Mouse (Mus musculus) embryonic facial prominence, embryonic 15.5 days (tissue): Measurements from ENCODE around the gene Gm5767. TPM values are rescaled to one million over a fixed set of nuclear protein-coding genes. Genes with fewer than 3 reads are reported as not detected.
"Not testable (repeated sequence)": the region's sequence is repeated elsewhere in the genome, so short reads cannot be mapped to it uniquely, and the experiment has no call there.

Experiments
- ATAC-seq: fragments of 200-750 bp; cut with Nextera tagmentation; 2 replicates; pipeline ENCODE4 v1.8.0; 2017; ENCODE audit warnings: low read depth, moderate TSS enrichment; ENCODE audit not compliant: insufficient number of reproducible peaks, low FRiP score, low TSS enrichment
- H3K27ac ChIP-seq: fragments of 300-500 bp; sonication (generic); replicated peaks from 2 replicates; pipeline ENCODE4 v1.5.1; 2015; ENCODE audit warnings: mild to moderate bottlenecking, inconsistent platforms
- H3K27me3 ChIP-seq: fragments of 300-500 bp; sonication (generic); 2 replicates; pipeline ENCODE4 v1.6.1; 2015; ENCODE audit warnings: inconsistent platforms
- H3K36me3 ChIP-seq: fragments of 300-500 bp; sonication (generic); 2 replicates; pipeline ENCODE4 v1.6.1; 2015; ENCODE audit warnings: mild to moderate bottlenecking, inconsistent platforms
- H3K4me1 ChIP-seq: fragments of 300-500 bp; sonication (generic); 2 replicates; pipeline ENCODE4 v1.6.1; 2015; ENCODE audit warnings: inconsistent platforms
- H3K4me2 ChIP-seq: fragments of 300-500 bp; sonication (generic); replicated peaks from 2 replicates; pipeline ENCODE4 v1.6.1; 2015; ENCODE audit warnings: mild to moderate bottlenecking, inconsistent platforms
- H3K4me3 ChIP-seq: fragments of 300-500 bp; sonication (generic); replicated peaks from 2 replicates; pipeline ENCODE4 v1.5.1; 2015; ENCODE audit warnings: mild to moderate bottlenecking, inconsistent platforms
- H3K9ac ChIP-seq: fragments of 300-500 bp; sonication (generic); 2 replicates; pipeline ENCODE4 v1.6.1; 2015; ENCODE audit warnings: inconsistent platforms
- H3K9me3 ChIP-seq: fragments of 300-500 bp; sonication (generic); replicated peaks from 2 replicates; pipeline ENCODE4 v1.6.1; 2016; ENCODE audit warnings: inconsistent platforms
- WGBS: fragments of 180-500 bp; shearing (Covaris S2); methylation state at CpG from one replicate; pipeline ENCODE4 v1.1.7; 2015; 5-methylcytosine and 5-hydroxymethylcytosine counted together
- polyA plus RNA-seq: library from polyadenylated mRNA; unstranded; fragments of >200 nt; fragmentation: Nextera tagmentation; extraction: Ambion mirVana; gene quantifications from 2 replicates; pipeline ENCODE4 v1.2.1, GENCODE M21; 2015

Gm5767 gene
- polyA plus RNA-seq, 1 experiment from 2014 or later = not detected

GRCm38 (mm10) chr16:8715513-8716080 is 35.0 kb downstream of the Gm5767 start:
- ATAC-seq = no peak
- H3K27me3 ChIP-seq = no peaks in the 10 kb centered on the region
- no peak overlapping the region for H3K27ac ChIP-seq
- peaks cover 54% of the 10 kb centered on the region for H3K36me3 ChIP-seq
- 60% methylated on average over 10 of the region's 10 CpGs for WGBS
- H3K4me1 ChIP-seq = peaks cover 7% of the 10 kb centered on the region; the same call in 1 of the 2 replicates
- H3K4me2 ChIP-seq = no peak overlapping the region
- no peak overlapping the region for H3K9ac ChIP-seq
- no peak overlapping the region for H3K4me3 ChIP-seq
- no peaks in the 10 kb centered on the region for H3K9me3 ChIP-seq

DNA sequence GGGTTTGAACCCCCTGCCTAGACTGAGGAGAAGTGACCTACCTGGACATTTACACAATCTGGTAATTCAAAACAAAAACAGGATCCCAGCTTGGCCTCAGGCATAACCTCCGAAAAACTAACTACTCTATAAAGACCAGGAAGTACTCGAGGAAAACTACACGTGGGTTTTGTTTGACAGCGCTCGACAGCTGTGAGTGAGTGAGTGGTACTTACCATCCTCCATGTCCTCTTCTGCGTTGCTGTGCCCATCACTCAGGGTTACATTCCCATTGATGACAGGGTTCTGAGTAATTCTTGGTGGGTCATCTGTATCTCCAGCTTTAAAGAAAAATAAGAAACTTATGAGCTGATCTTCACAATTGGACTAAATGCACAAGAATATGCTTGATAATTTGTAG is 35.7 kb downstream of the Gm5767 start:
- Histone ChIP-seq H3K4me1 (peaks cover 7% of the 10 kb centered on the region; the same call in 1 of the 2 replicates), H3K27me3 (no peaks in the 10 kb centered on the region), H3K27ac (no peak overlapping the region), H3K9me3 (no peaks in the 10 kb centered on the region), H3K4me3 (no peak overlapping the region), H3K4me2 (no peak overlapping the region), H3K36me3 (peaks cover 47% of the 10 kb centered on the region; the same call in 1 of the 2 replicates), H3K9ac (no peak overlapping the region)
- 50% methylated on average over 6 of the region's 6 CpGs for WGBS
- ATAC-seq = no peak

- Histone ChIP-seq H3K4me3 (no peak overlapping the region), H3K4me2 (no peak overlapping the region), H3K27me3 (no peaks in the 10 kb centered on the region), H3K9ac (no peak overlapping the region), H3K9me3 (no peaks in the 10 kb centered on the region), H3K36me3 (peaks cover 33% of the 10 kb centered on the region; the same call in 1 of the 2 replicates), H3K27ac (no peak overlapping the region), H3K4me1 (peaks cover 8% of the 10 kb centered on the region; the same call in 1 of the 2 replicates)
- ATAC-seq = no peak
- WGBS = 88% methylated on average over 10 of the region's 10 CpGs
Measured at GRCm38 (mm10) chr16:8717744-8718143, 37.2 kb downstream of the Gm5767 start.

DNA sequence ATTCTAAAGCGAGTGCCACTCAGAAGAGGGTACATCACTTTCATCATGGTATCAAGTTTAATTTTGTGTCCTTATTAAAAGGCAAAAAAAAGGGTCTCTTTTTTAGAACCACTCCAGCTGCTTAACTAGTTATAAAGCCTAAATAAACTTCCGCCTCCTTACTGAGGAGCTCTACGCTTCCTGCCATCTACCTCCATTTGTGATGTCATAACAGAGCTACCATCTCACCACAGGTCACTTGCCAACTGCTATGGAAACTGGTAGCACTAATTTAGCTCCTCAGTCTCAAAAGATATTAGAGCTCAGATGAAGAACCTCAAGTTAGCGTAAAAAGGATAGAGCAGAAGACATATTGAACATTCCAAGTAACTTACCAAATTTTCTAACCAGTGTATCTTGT is 39.9 kb downstream of the Gm5767 start:
- H3K27ac ChIP-seq = no peak overlapping the region
- ATAC-seq = no peak
- 90% methylated on average over 4 of the region's 4 CpGs for WGBS
- no peak overlapping the region for H3K4me3 ChIP-seq
- no peak overlapping the region for H3K9ac ChIP-seq
- H3K36me3 ChIP-seq = peaks cover 9% of the 10 kb centered on the region; the same call in 1 of the 2 replicates
- H3K27me3 ChIP-seq = no peaks in the 10 kb centered on the region
- H3K4me1 ChIP-seq = peaks cover 10% of the 10 kb centered on the region; the same call in 1 of the 2 replicates
- H3K4me2 ChIP-seq = no peak overlapping the region
- no peaks in the 10 kb centered on the region for H3K9me3 ChIP-seq

DNA sequence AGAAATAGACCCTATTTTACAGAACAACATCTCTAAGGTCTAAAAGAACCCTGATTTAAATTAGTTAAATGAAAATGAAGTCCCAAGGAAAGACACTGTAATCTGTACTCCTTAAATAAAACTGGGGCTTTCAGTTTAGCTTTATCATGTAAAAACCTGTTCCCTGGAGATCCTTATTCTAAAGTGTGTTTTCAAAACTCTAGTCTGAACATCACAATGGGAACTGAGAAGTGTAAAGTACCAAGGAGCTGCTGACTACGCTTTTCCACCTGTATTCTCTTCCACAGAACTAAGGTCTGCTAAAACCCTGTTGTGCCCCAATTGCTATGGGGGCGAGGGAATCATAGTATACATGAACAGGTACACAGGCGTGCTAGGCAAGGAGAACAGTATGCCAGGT is 43.5 kb downstream of the Gm5767 start:
- no peak overlapping the region for H3K9ac ChIP-seq
- no peaks in the 10 kb centered on the region; the same call in 1 of the 2 replicates for H3K36me3 ChIP-seq
- 84% methylated on average over 3 of the region's 3 CpGs for WGBS
- no peak overlapping the region for H3K4me3 ChIP-seq
- no peaks in the 10 kb centered on the region for H3K9me3 ChIP-seq
- no peak overlapping the region for H3K4me2 ChIP-seq
- peaks cover 19% of the 10 kb centered on the region for H3K4me1 ChIP-seq
- H3K27me3 ChIP-seq = no peaks in the 10 kb centered on the region
- no peak for ATAC-seq
- H3K27ac ChIP-seq = no peak overlapping the region

DNA sequence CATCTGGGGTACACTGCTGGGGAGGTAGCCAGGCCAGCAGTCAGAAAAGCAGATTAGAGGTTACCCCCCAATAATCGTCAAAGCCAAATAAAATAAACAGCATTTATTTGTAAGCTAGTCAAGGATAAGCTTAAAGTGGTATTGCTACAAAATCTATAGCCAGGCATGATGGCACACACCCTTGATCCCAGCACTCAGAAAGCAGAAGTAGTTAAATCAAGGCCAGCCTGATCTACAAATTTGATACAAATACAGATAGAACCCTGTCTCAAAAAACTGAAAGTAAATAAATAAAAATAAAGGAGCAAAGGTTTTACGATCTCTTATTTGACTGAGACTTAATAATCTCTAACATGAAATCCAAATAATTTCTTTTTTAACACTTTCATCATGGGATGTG is 45.2 kb downstream of the Gm5767 start:
- ATAC-seq = no peak
- no peak overlapping the region for H3K27ac ChIP-seq
- H3K9me3 ChIP-seq = no peaks in the 10 kb centered on the region
- peaks cover 28% of the 10 kb centered on the region for H3K4me1 ChIP-seq
- no peaks in the 10 kb centered on the region for H3K27me3 ChIP-seq
- no peaks in the 10 kb centered on the region; the same call in 1 of the 2 replicates for H3K36me3 ChIP-seq
- no peak overlapping the region for H3K4me3 ChIP-seq
- 86% methylated on average over 2 of the region's 2 CpGs for WGBS
- H3K9ac ChIP-seq = no peak overlapping the region
- H3K4me2 ChIP-seq = no peak overlapping the region

GRCm38 (mm10) chr16:8728111-8728748 is 47.7 kb downstream of the Gm5767 start:
- H3K27me3 ChIP-seq = no peaks in the 10 kb centered on the region
- no peak overlapping the region for H3K4me2 ChIP-seq
- no peak overlapping the region for H3K9ac ChIP-seq
- H3K4me1 ChIP-seq = peaks cover 39% of the 10 kb centered on the region
- 84% methylated on average over 5 of the region's 5 CpGs for WGBS
- H3K9me3 ChIP-seq = no peaks in the 10 kb centered on the region
- no peak for ATAC-seq
- no peak overlapping the region for H3K4me3 ChIP-seq
- no peak overlapping the region for H3K27ac ChIP-seq
- H3K36me3 ChIP-seq = no peaks in the 10 kb centered on the region; the same call in 1 of the 2 replicates

DNA sequence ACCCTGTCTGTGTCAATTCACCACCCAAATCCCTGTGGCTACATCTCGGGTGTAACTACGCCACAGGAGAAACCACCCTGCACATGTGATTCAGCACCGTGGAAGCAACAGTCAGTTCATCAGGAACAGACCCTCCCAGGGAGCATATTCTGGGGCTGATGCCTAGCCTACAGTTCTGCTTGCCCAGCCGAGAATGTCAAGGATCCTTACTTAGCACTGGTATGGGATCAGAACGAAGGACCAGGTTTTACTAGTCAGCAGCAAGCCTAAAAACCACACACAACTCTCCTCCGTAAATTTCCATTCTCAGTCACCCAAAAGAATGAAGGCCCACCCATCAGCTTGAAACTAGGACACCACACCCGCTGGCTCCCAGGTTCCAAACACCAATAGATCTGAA is 51.1 kb downstream of the Gm5767 start:
- no peak overlapping the region; the same call in 1 of the 2 replicates for H3K27ac ChIP-seq
- WGBS = 62% methylated on average over 7 of the region's 7 CpGs
- ATAC-seq = no peak
- H3K9ac ChIP-seq = no peak overlapping the region
- H3K4me3 ChIP-seq = no peak overlapping the region
- peaks cover 61% of the 10 kb centered on the region for H3K4me1 ChIP-seq
- no peaks in the 10 kb centered on the region for H3K9me3 ChIP-seq
- H3K4me2 ChIP-seq = no peak overlapping the region
- H3K36me3 ChIP-seq = no peaks in the 10 kb centered on the region
- no peaks in the 10 kb centered on the region for H3K27me3 ChIP-seq

GRCm38 (mm10) chr16:8732450-8732849 is 51.9 kb downstream of the Gm5767 start:
- not testable (repeated sequence) for H3K27me3 ChIP-seq, H3K27ac ChIP-seq, H3K4me2 ChIP-seq, H3K9me3 ChIP-seq, H3K9ac ChIP-seq, H3K36me3 ChIP-seq, H3K4me3 ChIP-seq, ATAC-seq
- peaks cover 65% of the 10 kb centered on the region for H3K4me1 ChIP-seq
- 79% methylated on average over 4 of the region's 4 CpGs for WGBS

Other genes starting within 250 kb of the Gm5767 start
- gene Mettl22, start 210.0 kb upstream of the Gm5767 start, polyA plus RNA-seq = 20.1 and 22.1 TPM in 2 replicates
- gene Abat, start 167.3 kb upstream of the Gm5767 start, polyA plus RNA-seq = 21.5 and 22.8 TPM in 2 replicates
- gene Pmm2, start 43.1 kb upstream of the Gm5767 start, polyA plus RNA-seq = 56.4 and 57.6 TPM in 2 replicates
- gene Tmem186, start 43.1 kb upstream of the Gm5767 start, polyA plus RNA-seq = 19.3 and 19.5 TPM in 2 replicates
- gene Carhsp1, start 8.6 kb upstream of the Gm5767 start, polyA plus RNA-seq = 80.4 and 84.0 TPM in 2 replicates
- gene Usp7, start 111.5 kb downstream of the Gm5767 start, polyA plus RNA-seq = 28.4 and 34.5 TPM in 2 replicates
- gene 1810013L24Rik, start 149.3 kb downstream of the Gm5767 start, polyA plus RNA-seq = 21.6 and 22.8 TPM in 2 replicates